In the genomic region with DNA sequence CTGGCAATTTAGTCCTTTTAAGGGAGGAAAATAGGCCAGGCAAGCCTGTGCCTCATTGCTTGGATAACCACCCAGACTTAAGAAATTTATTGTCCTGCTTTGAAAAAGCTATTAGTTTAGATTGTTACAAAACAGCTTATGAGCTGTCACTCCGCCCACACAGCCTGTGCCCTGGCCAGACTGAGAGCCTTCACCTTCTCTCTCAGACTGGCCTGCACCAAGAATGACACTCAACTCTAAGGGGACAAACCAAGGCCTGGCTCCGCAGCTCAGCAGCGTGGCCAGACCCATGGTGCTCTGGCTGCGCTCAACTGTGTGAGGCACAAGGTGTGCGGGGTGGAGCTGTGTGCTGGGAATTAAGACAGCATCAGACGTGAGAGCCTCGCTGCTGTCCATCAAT, we compare ENCODE assay signal across 9 mouse cellular contexts.
A peak's percentile ranks its signal among the peaks of the same experiment; 100 is the strongest.
DNase-seq lines count a peak whose midpoint lies in the region; ATAC-seq and TF ChIP-seq lines count a peak whose summit lies in the region.
"Had no signal": no experiment of that assay in that cellular context is flagged by ENCODE, and none has a peak within 500 bp of the region (broad histone marks: within the 10 kb centered on the region; RNA-seq: fewer than 3 reads in every experiment).

No protein-coding gene starts in this region.

- intact Hi-C loops in left cerebral cortex, postnatal 25 days (cut with DNase I), result no loop called here

- no peak overlapping the region for H3K4me2 ChIP-seq in kidney, postnatal 0 days (ENCODE audit: low read length)

- ATAC-seq in kidney, postnatal 0 days (replicated peaks; ENCODE audit: low FRiP score, low read depth), result no peak

- H3K27ac ChIP-seq in kidney, postnatal 0 days, result peak overlapping the region; percentile 36; the same call in 1 of the 2 replicates
- H3K27ac ChIP-seq: liver, embryonic 14.5 days had no signal

- H3K36me3 ChIP-seq in kidney, postnatal 0 days (ENCODE audit: insufficient read depth, low read length), result peaks cover 48% of the 10 kb centered on the region

- DNase-seq in kidney, postnatal 0 days (ENCODE audit: low spot score), result no peak
- DNase-seq in kidney, postnatal 14 days, result no peak
- peak; percentile 73 for DNase-seq in adrenal gland, postnatal 14 days
- DNase-seq in fibroblast of lung, adult 2 months (ENCODE audit: low read depth), result peak; percentile 60
- DNase-seq in lung, postnatal 14 days, result peak; percentile 42
- no peak for DNase-seq in cerebellum, adult 11 months
- no peak for DNase-seq in left cerebral cortex, postnatal 25 days (ENCODE audit: low spot score in 2 of 2)
- DNase-seq: cerebellum, postnatal 25 days had no signal

- 0 out of 2 replicates have a peak, but pooled peaks cover 4% of the 10 kb centered on the region for H3K4me1 ChIP-seq in kidney, postnatal 0 days (replicated peaks; ENCODE audit: insufficient read depth, low read length)

- no peak overlapping the region for H3K9ac ChIP-seq in kidney, postnatal 0 days (ENCODE audit: low read depth, low read length)
- H3K9ac ChIP-seq: liver, embryonic 14.5 days had no signal

- H3K4me3 ChIP-seq in kidney, postnatal 0 days (replicated peaks; ENCODE audit: low read depth, low read length), result no peak overlapping the region

- TF ChIP-seq CTCF in kidney, postnatal 0 days (IDR thresholded peaks at IDR 0.05; ENCODE audit: low read depth), result no peak

- no peaks in the 10 kb centered on the region for H3K9me3 ChIP-seq in kidney, postnatal 0 days (replicated peaks; ENCODE audit: low read length)

- WGBS in kidney, postnatal 0 days, result 41% methylated on average over 7 of the region's 7 CpGs

- no peaks in the 10 kb centered on the region for H3K27me3 ChIP-seq in kidney, postnatal 0 days (ENCODE audit: insufficient read depth, low read length)

Comparison
In these comparisons a context has a peak if more than half of its experiments do, and no peak if none do; other contexts are left out.
1. DNase-seq: peak in adrenal gland, postnatal 14 days (single experiment), fibroblast of lung, adult 2 months (single experiment) and lung, postnatal 14 days (single experiment); none in kidney, postnatal 0 days (single experiment), kidney, postnatal 14 days (single experiment), cerebellum, adult 11 months (single experiment) and left cerebral cortex, postnatal 25 days (0 of 2).